Mouse (Mus musculus) megakaryocyte, embryonic 14.5 days (primary cell): ENCODE data around the gene Fbxw8.

ENCODE experiments used
- FLI1 ChIP-seq: IDR thresholded peaks from 2 replicates; pipeline ENCODE4 v1.6.1; 2012; ENCODE audit warnings: low read length, inconsistent platforms, mixed read lengths
- GATA1 ChIP-seq: IDR thresholded peaks from 3 replicates; pipeline ENCODE4 v1.6.1; 2012; ENCODE audit warnings: mixed read lengths, low read length, inconsistent platforms, borderline replicate concordance

DNA sequence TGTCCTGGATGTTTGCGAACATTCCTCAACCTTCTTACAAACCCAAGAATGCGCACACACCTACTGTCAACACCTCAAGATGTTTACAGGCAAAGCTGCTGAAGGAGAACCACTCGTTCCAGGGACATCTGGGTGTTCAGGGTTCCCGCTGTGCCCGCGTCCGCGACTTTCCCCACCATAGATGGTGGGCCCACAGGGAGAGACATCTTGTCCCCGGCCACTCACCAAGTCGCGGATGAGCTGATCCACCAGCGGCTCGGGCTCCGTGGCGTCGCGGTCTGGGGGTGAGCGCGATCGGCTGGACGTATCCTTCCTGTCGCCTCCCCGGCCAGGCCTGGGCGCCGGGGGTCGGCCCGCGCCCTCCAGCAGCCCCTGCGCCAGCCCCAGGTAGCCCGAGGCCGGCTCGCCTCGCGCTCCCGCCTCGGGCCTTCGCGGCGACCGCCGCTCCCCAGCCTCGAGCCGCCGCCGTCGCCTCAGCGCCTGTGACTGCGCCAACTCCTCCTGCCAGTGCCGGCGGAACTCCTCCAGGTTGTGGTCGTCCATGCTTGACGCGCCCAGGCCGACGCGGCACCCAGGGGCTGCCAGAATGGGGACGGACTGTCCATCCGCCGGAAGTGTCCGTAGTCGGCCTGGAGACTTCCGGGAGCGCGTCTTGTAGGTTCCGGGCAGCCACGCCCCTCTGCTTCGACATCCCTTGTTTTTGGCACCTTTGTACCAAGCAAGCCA is at the start of gene Fbxw8:
- TF ChIP-seq GATA1 (no peak), FLI1 (0 out of 2 replicates have a peak, but pooled peaks have one; percentile 55)
